Mouse (Mus musculus) stomach, postnatal 0 days (tissue): Measurements from ENCODE around the gene Fgf10. TPM values are rescaled to one million over a fixed set of nuclear protein-coding genes. Genes with fewer than 3 reads are reported as not detected.
A peak's percentile ranks its signal among the peaks of the same experiment; 100 is the strongest.

Source experiments
- ATAC-seq: fragments of 200-750 bp; cut with Nextera tagmentation; 2 replicates; pipeline ENCODE4 v1.8.0; 2017; ENCODE audit not compliant: low FRiP score, low TSS enrichment
- DNase-seq: peaks from one replicate; pipeline ENCODE4 v3.0.0-alpha.2; 2016; ENCODE audit warnings: low spot score
- H3K27ac ChIP-seq: fragments of 300-500 bp; sonication (generic); replicated peaks from 2 replicates; pipeline ENCODE4 v1.5.1; 2014; ENCODE audit warnings: mild to moderate bottlenecking, control low read depth
- H3K27me3 ChIP-seq: fragments of 300-500 bp; sonication (generic); 2 replicates; pipeline ENCODE4 v1.6.1; 2014; ENCODE audit warnings: low read length; ENCODE audit not compliant: control insufficient read depth, insufficient read depth
- H3K36me3 ChIP-seq: fragments of 300-500 bp; sonication (generic); 2 replicates; pipeline ENCODE4 v1.6.1; 2014; ENCODE audit warnings: low read length, mixed read lengths; ENCODE audit not compliant: control insufficient read depth, insufficient read depth
- H3K4me1 ChIP-seq: fragments of 300-500 bp; sonication (generic); replicated peaks from 2 replicates; pipeline ENCODE4 v1.6.1; 2014; ENCODE audit warnings: antibody characterized with exemption; ENCODE audit not compliant: control insufficient read depth, insufficient read depth
- H3K4me2 ChIP-seq: fragments of 300-500 bp; sonication (generic); replicated peaks from 2 replicates; pipeline ENCODE4 v1.6.1; 2014; ENCODE audit warnings: low read depth, mild to moderate bottlenecking, control low read depth, moderate library complexity
- H3K4me3 ChIP-seq: fragments of 300-500 bp; sonication (generic); 2 replicates; pipeline ENCODE4 v1.5.1; 2014; ENCODE audit warnings: low read depth, low read length, control low read depth
- H3K9ac ChIP-seq: fragments of 300-500 bp; sonication (generic); 2 replicates; pipeline ENCODE4 v1.6.1; 2014; ENCODE audit warnings: mild to moderate bottlenecking, low read length, control low read depth, mixed read lengths
- H3K9me3 ChIP-seq: fragments of 300-500 bp; sonication (generic); 2 replicates; pipeline ENCODE4 v1.6.1; 2016; ENCODE audit warnings: low read length; ENCODE audit not compliant: control insufficient read depth
- CTCF ChIP-seq: IDR thresholded peaks from 2 replicates; pipeline ENCODE4 v1.5.1; 2016; ENCODE audit warnings: antibody characterized with exemption, low read depth, mild to moderate bottlenecking, moderate library complexity
- EP300 ChIP-seq: optimal IDR thresholded peaks from 2 replicates; pipeline ENCODE3; 2016; ENCODE audit warnings: antibody characterized with exemption
- WGBS: fragments of 180-500 bp; shearing (Covaris S2); extraction: QIAGEN DNeasy Blood & Tissue Kit; methylation state at CpG from one replicate; pipeline ENCODE4 v1.1.7; 2014; 5-methylcytosine and 5-hydroxymethylcytosine counted together
- polyA plus RNA-seq: library from polyadenylated mRNA; unstranded; fragments of >200 nt; fragmentation: Nextera tagmentation; extraction: Ambion mirVana; gene quantifications from 2 replicates; pipeline ENCODE4 v1.2.1, GENCODE M21; 2015

Gene Fgf10
- polyA plus RNA-seq, 1 experiment from 2014 or later: 1.3 TPM

DNA sequence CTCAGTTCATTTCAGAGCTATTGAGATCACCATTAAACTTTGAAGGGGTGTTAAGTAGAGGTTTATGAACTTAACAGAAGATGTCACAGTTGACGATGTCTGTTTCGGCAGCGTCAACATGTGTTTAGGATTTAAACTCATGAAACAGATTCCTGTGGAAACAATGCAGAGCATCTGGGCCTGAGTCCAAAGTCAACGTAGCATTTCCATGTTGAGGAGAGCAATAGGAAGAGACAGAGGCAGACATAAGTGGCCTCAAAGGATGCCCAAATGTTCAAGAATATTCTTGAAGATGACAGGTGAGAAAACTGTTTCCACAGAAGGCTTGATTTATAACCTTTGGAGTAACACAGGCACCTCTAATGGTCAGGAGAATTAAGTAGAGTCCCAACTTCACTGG, 84.4 kb downstream of the Fgf10 start:
- Histone ChIP-seq H3K9me3 (no peaks in the 10 kb centered on the region), H3K27me3 (no peaks in the 10 kb centered on the region), H3K4me2 (no peak overlapping the region), H3K4me1 (no peaks in the 10 kb centered on the region), H3K9ac (no peak overlapping the region), H3K27ac (no peak overlapping the region), H3K4me3 (no peak overlapping the region), H3K36me3 (no peaks in the 10 kb centered on the region)
- no peak for TF ChIP-seq CTCF
- no peak for TF ChIP-seq EP300
- ATAC-seq: no peak
- no peak for DNase-seq
- 60% methylated on average over 4 of the region's 4 CpGs for WGBS

DNA sequence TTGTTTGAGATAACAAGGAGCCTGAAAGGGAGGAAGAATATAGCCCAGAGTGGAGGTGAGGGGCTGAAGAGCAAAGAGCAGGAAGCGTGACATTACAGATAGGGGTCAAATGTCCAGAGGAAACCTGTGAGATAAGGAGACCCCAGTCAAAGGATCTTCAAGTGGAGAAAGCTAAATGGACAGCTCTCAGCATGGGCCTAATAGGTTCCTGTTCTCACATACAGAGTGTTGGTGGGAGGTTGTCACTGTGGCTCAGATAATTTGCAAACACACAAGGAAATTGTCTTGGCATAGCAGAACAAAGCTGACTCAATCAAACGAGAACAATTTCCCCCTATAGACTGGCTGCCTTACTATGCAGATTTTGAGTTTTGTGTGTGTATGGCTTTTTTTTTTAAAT, 89.4 kb downstream of the Fgf10 start:
- 31% methylated on average over 2 of the region's 2 CpGs for WGBS
- H3K36me3 ChIP-seq: no peaks in the 10 kb centered on the region
- no peak overlapping the region for H3K4me3 ChIP-seq
- no peak for DNase-seq
- H3K4me1 ChIP-seq: no peaks in the 10 kb centered on the region
- no peaks in the 10 kb centered on the region for H3K9me3 ChIP-seq
- H3K27me3 ChIP-seq: no peaks in the 10 kb centered on the region
- no peak overlapping the region for H3K9ac ChIP-seq
- TF ChIP-seq EP300 (no peak), CTCF (no peak)
- H3K4me2 ChIP-seq: no peak overlapping the region
- no peak overlapping the region for H3K27ac ChIP-seq
- no peak for ATAC-seq

DNA sequence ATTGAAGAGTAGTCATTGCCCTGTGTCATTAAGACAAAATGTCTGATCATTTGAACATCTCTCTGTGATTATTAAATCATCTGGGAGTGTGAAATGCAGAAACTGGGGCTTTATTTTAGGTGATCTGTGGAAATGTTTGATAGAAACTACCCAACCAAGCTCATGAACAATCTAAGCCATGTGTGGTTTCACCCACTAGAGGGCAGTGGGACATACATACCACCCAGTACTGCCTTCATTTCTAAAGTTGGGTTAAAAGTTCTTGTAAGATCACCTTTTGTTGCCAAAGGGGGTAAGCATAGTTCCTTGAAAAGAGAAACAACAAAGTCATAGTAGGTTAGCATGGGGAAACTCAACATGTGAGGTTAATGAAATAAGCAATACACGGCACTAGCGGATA, 93.4 kb downstream of the Fgf10 start:
- H3K27me3 ChIP-seq: no peaks in the 10 kb centered on the region
- H3K4me2 ChIP-seq: no peak overlapping the region
- TF ChIP-seq EP300: no peak
- TF ChIP-seq CTCF: peak; percentile 43
- no peak overlapping the region for H3K9ac ChIP-seq
- no peaks in the 10 kb centered on the region for H3K36me3 ChIP-seq
- no peak for DNase-seq
- H3K4me3 ChIP-seq: no peak overlapping the region
- no peaks in the 10 kb centered on the region for H3K9me3 ChIP-seq
- no peak overlapping the region for H3K27ac ChIP-seq
- WGBS: 92% methylated on average over 2 of the region's 2 CpGs
- H3K4me1 ChIP-seq: no peaks in the 10 kb centered on the region
- ATAC-seq: no peak

DNA sequence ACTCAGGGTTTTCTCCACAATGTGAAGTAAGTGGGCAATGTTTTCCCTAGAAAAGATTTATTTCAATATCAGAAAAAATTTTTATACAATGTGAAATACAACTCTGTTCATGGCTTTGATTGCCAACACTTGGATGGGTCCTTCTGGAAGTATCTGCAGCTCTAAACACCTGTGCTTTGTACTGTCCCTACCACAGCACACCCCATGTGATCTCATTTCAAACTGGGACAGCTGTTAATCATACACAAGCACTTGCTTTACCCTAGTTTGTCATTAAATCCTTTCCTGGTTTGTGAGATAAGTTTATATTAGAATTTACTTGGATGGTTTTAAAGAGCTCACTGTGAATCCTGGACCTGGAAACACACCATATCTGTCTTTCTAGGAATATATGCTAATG, 102.6 kb downstream of the Fgf10 start:
- ATAC-seq: no peak
- H3K4me1 ChIP-seq: no peaks in the 10 kb centered on the region

DNA sequence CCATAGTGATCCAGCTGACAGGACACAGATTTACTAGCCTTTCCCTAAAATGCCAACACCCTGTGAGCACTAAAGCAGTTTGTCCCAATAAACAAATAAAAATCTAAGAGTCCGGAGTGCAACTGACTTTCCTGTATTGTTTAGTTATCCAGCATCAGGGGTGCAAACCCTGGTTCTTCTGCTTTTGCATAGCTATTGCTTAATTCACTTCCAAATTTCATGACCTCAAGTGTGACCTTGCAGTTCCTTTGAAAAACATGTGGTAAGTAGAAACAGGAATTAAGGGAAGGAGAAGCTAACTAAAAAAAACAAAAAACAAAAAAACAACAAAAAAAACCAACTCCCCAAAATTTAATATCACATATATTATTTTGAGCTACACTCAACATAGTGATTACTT, 105.6 kb downstream of the Fgf10 start:
- Histone ChIP-seq H3K9ac (no peak overlapping the region), H3K9me3 (no peaks in the 10 kb centered on the region), H3K4me3 (no peak overlapping the region), H3K27me3 (no peaks in the 10 kb centered on the region), H3K27ac (no peak overlapping the region), H3K36me3 (no peaks in the 10 kb centered on the region), H3K4me1 (no peaks in the 10 kb centered on the region), H3K4me2 (no peak overlapping the region)
- WGBS: 60% methylated on average over 1 of the region's 1 CpGs
- TF ChIP-seq CTCF: no peak
- no peak for TF ChIP-seq EP300
- DNase-seq: no peak
- ATAC-seq: no peak

More for the DNA sequence above, 102.6 kb downstream of the Fgf10 start:
- H3K27ac ChIP-seq: no peak overlapping the region
- no peak overlapping the region for H3K9ac ChIP-seq
- H3K4me2 ChIP-seq: no peak overlapping the region
- TF ChIP-seq CTCF (no peak), EP300 (no peak)
- no peak overlapping the region for H3K4me3 ChIP-seq
- H3K9me3 ChIP-seq: no peaks in the 10 kb centered on the region
- DNase-seq: no peak
- H3K36me3 ChIP-seq: no peaks in the 10 kb centered on the region
- no peaks in the 10 kb centered on the region for H3K27me3 ChIP-seq

DNA sequence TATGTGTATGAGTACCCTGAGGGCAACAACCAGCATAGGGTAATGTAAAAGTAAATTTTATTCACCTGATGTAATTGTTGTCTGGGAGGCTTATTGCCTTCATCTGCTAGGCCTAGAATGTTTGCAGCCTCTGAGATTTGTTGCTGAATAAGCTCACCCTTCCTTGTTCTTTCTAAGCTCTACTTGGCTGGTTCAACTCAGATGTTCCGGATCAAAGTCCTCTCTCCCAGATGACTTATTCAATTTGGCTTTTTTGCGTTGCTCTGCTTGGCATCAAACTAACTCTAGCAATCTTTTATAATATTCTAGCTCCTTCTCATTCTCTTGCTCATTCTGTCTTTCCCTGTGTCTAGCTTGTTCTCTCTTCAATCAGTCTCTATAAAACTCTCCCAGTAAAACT, 109.6 kb downstream of the Fgf10 start:
- Histone ChIP-seq H3K4me1 (no peaks in the 10 kb centered on the region), H3K36me3 (no peaks in the 10 kb centered on the region), H3K27me3 (no peaks in the 10 kb centered on the region), H3K9me3 (no peaks in the 10 kb centered on the region), H3K27ac (no peak overlapping the region), H3K9ac (no peak overlapping the region), H3K4me3 (no peak overlapping the region), H3K4me2 (no peak overlapping the region)
- TF ChIP-seq CTCF: no peak
- TF ChIP-seq EP300: no peak
- ATAC-seq (no peak), DNase-seq (no peak)
- 79% methylated on average over 2 of the region's 2 CpGs for WGBS
